Mouse (Mus musculus) MEL (cell line): ENCODE data around the gene Mrfap1. TPM values are rescaled to one million over a fixed set of nuclear protein-coding genes. Genes with fewer than 3 reads are reported as not detected.

Experiments used
- DNase-seq: peaks from one replicate; pipeline ENCODE4 v3.0.0; 2011; ENCODE audit warnings: low read depth, low spot score
- H3K27ac ChIP-seq: 2 replicates; pipeline ENCODE4 v1.5.1; 2012; ENCODE audit warnings: low read depth, mild to moderate bottlenecking, control low read depth, low read length, moderate library complexity; ENCODE audit not compliant: control insufficient read depth
- H3K27me3 ChIP-seq, 2 experiments: fragments of 150-350 bp in 1 of 2; sonication (generic) in 1 of 2; 2 replicates each; pipeline ENCODE4 v1.6.1; 2012; ENCODE audit warnings: low read length in 2 of 2, mild to moderate bottlenecking in 2 of 2, improper control_type of control experiment in 1 of 2, moderate library complexity in 1 of 2; ENCODE audit not compliant: insufficient read depth in 2 of 2, control insufficient read depth in 1 of 2
- H3K36me3 ChIP-seq, 2 experiments: 2 replicates each; pipeline ENCODE4 v1.6.1; 2012 to 2014; ENCODE audit warnings: low read length in 2 of 2, improper control_type of control experiment in 1 of 2, inconsistent platforms in 1 of 2, mild to moderate bottlenecking in 1 of 2; ENCODE audit not compliant: insufficient read depth in 2 of 2, control insufficient read depth in 1 of 2
- H3K4me1 ChIP-seq, 2 experiments: fragments of 150-350 bp in 1 of 2; sonication (generic) in 1 of 2; 2 replicates each; pipeline ENCODE4 v1.6.1; 2012; ENCODE audit warnings: low read length in 2 of 2, improper control_type of control experiment in 1 of 2, mild to moderate bottlenecking in 1 of 2; ENCODE audit not compliant: insufficient read depth in 2 of 2, control insufficient read depth in 1 of 2
- H3K4me3 ChIP-seq, 2 experiments: fragments of 150-350 bp in 1 of 2; sonication (generic) in 1 of 2; 2 replicates each; pipeline ENCODE4 v1.5.1; 2012; ENCODE audit warnings: low read depth in 2 of 2, low read length in 2 of 2, mild to moderate bottlenecking in 2 of 2, moderate library complexity in 2 of 2, control low read depth in 1 of 2, improper control_type of control experiment in 1 of 2; ENCODE audit not compliant: control insufficient read depth in 1 of 2, insufficient read depth in 1 of 2
- H3K79me2 ChIP-seq: 2 replicates; pipeline ENCODE4 v1.6.1; 2012; ENCODE audit warnings: mild to moderate bottlenecking, low read length, moderate library complexity; ENCODE audit not compliant: control insufficient read depth, poor library complexity, insufficient read depth
- H3K9ac ChIP-seq: 2 replicates; pipeline ENCODE4 v1.6.1; 2012; ENCODE audit warnings: low read depth, mild to moderate bottlenecking, control low read depth, low read length, moderate library complexity; ENCODE audit not compliant: control insufficient read depth, poor library complexity, severe bottlenecking
- H3K9me3 ChIP-seq: fragments of 150-350 bp; sonication (generic); replicated peaks from 2 replicates; pipeline ENCODE4 v1.6.1; 2012; ENCODE audit warnings: mild to moderate bottlenecking, low read length, improper control_type of control experiment, moderate library complexity; ENCODE audit not compliant: insufficient read depth
- BHLHE40 ChIP-seq: IDR thresholded peaks from 2 replicates; pipeline ENCODE4 v1.6.1; 2012; ENCODE audit warnings: low read depth, mild to moderate bottlenecking, inconsistent platforms, low read length, improper control_type of control experiment, borderline replicate concordance
- CHD1 ChIP-seq: IDR thresholded peaks from 2 replicates; pipeline ENCODE4 v1.6.1; 2012; ENCODE audit warnings: low read depth, mild to moderate bottlenecking, inconsistent platforms, low read length, improper control_type of control experiment
- CHD2 ChIP-seq: IDR thresholded peaks from 2 replicates; pipeline ENCODE4 v1.6.1; 2011; ENCODE audit warnings: low read length, improper control_type of control experiment
- CTCF ChIP-seq, 3 experiments: IDR thresholded peaks in 2 of 3; conservative IDR thresholded peaks in 1 of 3; 2 replicates each; pipeline ENCODE4 v1.5.1; 2011 to 2012; ENCODE audit warnings: low read length in 3 of 3, low read depth in 2 of 3, mild to moderate bottlenecking in 2 of 3, improper control_type of control experiment in 1 of 3, inconsistent platforms in 1 of 3, mixed read lengths in 1 of 3, moderate library complexity in 1 of 3; ENCODE audit not compliant: control insufficient read depth in 1 of 3, insufficient read depth in 1 of 3, poor library complexity in 1 of 3, severe bottlenecking in 1 of 3
- ELF1 ChIP-seq: IDR thresholded peaks from 2 replicates; pipeline ENCODE4 v1.6.1; 2014; ENCODE audit warnings: low read depth, mild to moderate bottlenecking, inconsistent platforms, low read length, improper control_type of control experiment, moderate library complexity
- EP300 ChIP-seq, 2 experiments: IDR thresholded peaks; 2 replicates each; pipeline ENCODE4 v1.6.1; 2011; ENCODE audit warnings: improper control_type of control experiment in 2 of 2, low read length in 2 of 2, low read depth in 1 of 2, mild to moderate bottlenecking in 1 of 2
- ETS1 ChIP-seq: IDR thresholded peaks from 2 replicates; pipeline ENCODE4 v1.6.1; 2012; ENCODE audit warnings: low read depth, mild to moderate bottlenecking, inconsistent platforms, low read length, improper control_type of control experiment, moderate library complexity
- GABPA ChIP-seq: IDR thresholded peaks from 2 replicates; pipeline ENCODE4 v1.6.1; 2012; ENCODE audit warnings: low read depth, mild to moderate bottlenecking, inconsistent platforms, low read length, improper control_type of control experiment, moderate library complexity
- GATA1 ChIP-seq: IDR thresholded peaks from 2 replicates; pipeline ENCODE4 v1.6.1; 2011; ENCODE audit warnings: low read depth, low read length, improper control_type of control experiment
- HCFC1 ChIP-seq: IDR thresholded peaks from 2 replicates; pipeline ENCODE4 v1.6.1; 2012; ENCODE audit warnings: low read depth, mild to moderate bottlenecking, inconsistent platforms, low read length, improper control_type of control experiment, moderate library complexity
- JUND ChIP-seq: IDR thresholded peaks from 2 replicates; pipeline ENCODE4 v1.6.1; 2011; ENCODE audit warnings: low read depth, mild to moderate bottlenecking, improper control_type of control experiment, low read length
- KAT2A ChIP-seq: conservative IDR thresholded peaks from 2 replicates; pipeline ENCODE4 v1.6.1; 2012; ENCODE audit warnings: low read depth, low read length, improper control_type of control experiment, inconsistent platforms
- MAFK ChIP-seq: IDR thresholded peaks from 2 replicates; pipeline ENCODE4 v1.6.1; 2011; ENCODE audit warnings: low read depth, mild to moderate bottlenecking, low read length, improper control_type of control experiment, borderline replicate concordance
- MAX ChIP-seq: IDR thresholded peaks from 2 replicates; pipeline ENCODE4 v1.6.1; 2011; ENCODE audit warnings: low read length, improper control_type of control experiment
- MAZ ChIP-seq: IDR thresholded peaks from 2 replicates; pipeline ENCODE4 v1.6.1; 2012; ENCODE audit warnings: low read depth, mild to moderate bottlenecking, inconsistent platforms, low read length, improper control_type of control experiment
- MEF2A ChIP-seq: IDR thresholded peaks from 2 replicates; pipeline ENCODE4 v1.6.1; 2014; ENCODE audit warnings: low read depth, mild to moderate bottlenecking, inconsistent platforms, low read length, improper control_type of control experiment; ENCODE audit not compliant: poor library complexity, insufficient replicate concordance, severe bottlenecking; ENCODE audit errors: extremely low read depth
- MXI1 ChIP-seq: IDR thresholded peaks from 2 replicates; pipeline ENCODE4 v1.6.1; 2011; ENCODE audit warnings: mild to moderate bottlenecking, low read depth, low read length, improper control_type of control experiment
- MYB ChIP-seq: IDR thresholded peaks from 2 replicates; pipeline ENCODE4 v1.6.1; 2011; ENCODE audit warnings: mild to moderate bottlenecking, low read depth, low read length, improper control_type of control experiment
- MYC ChIP-seq: IDR thresholded peaks from 2 replicates; pipeline ENCODE4 v1.6.1; 2011; ENCODE audit warnings: low read depth, mild to moderate bottlenecking, low read length, improper control_type of control experiment, moderate library complexity
- NELFE ChIP-seq: IDR thresholded peaks from 2 replicates; pipeline ENCODE4 v1.6.1; 2011; ENCODE audit warnings: low read depth, low read length, improper control_type of control experiment
- NRF1 ChIP-seq: IDR thresholded peaks from 2 replicates; pipeline ENCODE4 v1.6.1; 2014; ENCODE audit warnings: low read depth, mild to moderate bottlenecking, inconsistent platforms, low read length, improper control_type of control experiment, moderate library complexity; ENCODE audit not compliant: poor library complexity, insufficient read depth, severe bottlenecking
- POLR2A ChIP-seq, 2 experiments: IDR thresholded peaks; 2 replicates each; pipeline ENCODE4 v1.6.1; 2011 to 2012; ENCODE audit warnings: low read length in 2 of 2, mild to moderate bottlenecking in 2 of 2, control low read depth in 1 of 2, improper control_type of control experiment in 1 of 2, low read depth in 1 of 2, moderate library complexity in 1 of 2; ENCODE audit not compliant: control insufficient read depth in 1 of 2, insufficient read depth in 1 of 2, poor library complexity in 1 of 2
- POLR2AphosphoS2 ChIP-seq: IDR thresholded peaks from 2 replicates; pipeline ENCODE4 v1.6.1; 2011; ENCODE audit warnings: low read length, improper control_type of control experiment
- POLR2AphosphoS5 ChIP-seq: IDR thresholded peaks from 2 replicates; pipeline ENCODE4 v1.6.1; 2012; ENCODE audit warnings: low read depth, borderline replicate concordance, mild to moderate bottlenecking, inconsistent platforms, low read length, moderate library complexity, mixed read lengths
- RAD21 ChIP-seq: IDR thresholded peaks from 2 replicates; pipeline ENCODE4 v1.6.1; 2011; ENCODE audit warnings: mild to moderate bottlenecking, low read depth, low read length, improper control_type of control experiment
- RCOR1 ChIP-seq: IDR thresholded peaks from 2 replicates; pipeline ENCODE4 v1.6.1; 2012; ENCODE audit warnings: low read depth, mild to moderate bottlenecking, inconsistent platforms, low read length, improper control_type of control experiment
- SIN3A ChIP-seq: IDR thresholded peaks from 2 replicates; pipeline ENCODE4 v1.6.1; 2012; ENCODE audit warnings: low read length, improper control_type of control experiment, inconsistent platforms
- SMC3 ChIP-seq: IDR thresholded peaks from 2 replicates; pipeline ENCODE4 v1.6.1; 2011; ENCODE audit warnings: low read depth, low read length, improper control_type of control experiment
- TAL1 ChIP-seq: IDR thresholded peaks from 2 replicates; pipeline ENCODE4 v1.6.1; 2012; ENCODE audit warnings: mild to moderate bottlenecking, inconsistent platforms, low read length, moderate library complexity, mixed read lengths
- TBP ChIP-seq: IDR thresholded peaks from 2 replicates; pipeline ENCODE4 v1.8.0; 2011; ENCODE audit warnings: low read depth, low read length, improper control_type of control experiment
- TCF12 ChIP-seq: IDR thresholded peaks from 2 replicates; pipeline ENCODE4 v1.6.1; 2014; ENCODE audit warnings: low read depth, mild to moderate bottlenecking, inconsistent platforms, low read length, improper control_type of control experiment, moderate library complexity
- UBTF ChIP-seq: IDR thresholded peaks from 2 replicates; pipeline ENCODE4 v1.6.1; 2012; ENCODE audit warnings: low read depth, mild to moderate bottlenecking, inconsistent platforms, low read length, improper control_type of control experiment, moderate library complexity, borderline replicate concordance; ENCODE audit not compliant: insufficient read depth
- USF1 ChIP-seq: IDR thresholded peaks from 2 replicates; pipeline ENCODE4 v1.6.1; 2014; ENCODE audit warnings: low read depth, mild to moderate bottlenecking, inconsistent platforms, low read length, improper control_type of control experiment, moderate library complexity
- USF2 ChIP-seq, 2 experiments: IDR thresholded peaks; 2 replicates each; pipeline ENCODE4 v1.6.1; 2011 to 2012; ENCODE audit warnings: improper control_type of control experiment in 2 of 2, low read length in 2 of 2, borderline replicate concordance in 1 of 2, inconsistent platforms in 1 of 2, low read depth in 1 of 2, mild to moderate bottlenecking in 1 of 2; ENCODE audit not compliant: insufficient read depth in 1 of 2
- ZC3H11A ChIP-seq: IDR thresholded peaks from 2 replicates; pipeline ENCODE4 v1.6.1; 2012; ENCODE audit warnings: low read depth, mild to moderate bottlenecking, inconsistent platforms, low read length, improper control_type of control experiment
- ZKSCAN1 ChIP-seq: IDR thresholded peaks from 2 replicates; pipeline ENCODE4 v1.6.1; 2012; ENCODE audit warnings: low read depth, mild to moderate bottlenecking, inconsistent platforms, low read length, improper control_type of control experiment, moderate library complexity
- ZMIZ1 ChIP-seq: IDR thresholded peaks from 2 replicates; pipeline ENCODE4 v1.6.1; 2012; ENCODE audit warnings: low read depth, mild to moderate bottlenecking, inconsistent platforms, low read length, improper control_type of control experiment, moderate library complexity
- ZNF384 ChIP-seq: IDR thresholded peaks from 2 replicates; pipeline ENCODE4 v1.6.1; 2012; ENCODE audit warnings: low read depth, mild to moderate bottlenecking, inconsistent platforms, low read length, improper control_type of control experiment
- polyA plus RNA-seq, 2 experiments: library from polyadenylated mRNA; stranded (reverse) in 1 of 2; unstranded in 1 of 2; fragments of >175 nt in 1 of 2; fragments of >200 nt in 1 of 2; gene quantifications; 2 replicates each; pipeline versions ENCODE4 v1.2.1 to v1.2.4; 2012; ENCODE audit warnings: low replicate concordance in 2 of 2, low read depth in 1 of 2; ENCODE audit not compliant: insufficient read length in 2 of 2, insufficient read depth in 1 of 2, missing spikeins in 1 of 2
- total RNA-seq: library from RNA; depleted of rRNA; stranded (reverse); fragments of 300-350 nt; gene quantifications from 2 replicates; pipeline ENCODE4 v1.2.3, GENCODE M21; 2012

Mrfap1 gene
- total and polyA plus RNA-seq, 3 experiments = 211 to 267 TPM; not detected in 1

DNA sequence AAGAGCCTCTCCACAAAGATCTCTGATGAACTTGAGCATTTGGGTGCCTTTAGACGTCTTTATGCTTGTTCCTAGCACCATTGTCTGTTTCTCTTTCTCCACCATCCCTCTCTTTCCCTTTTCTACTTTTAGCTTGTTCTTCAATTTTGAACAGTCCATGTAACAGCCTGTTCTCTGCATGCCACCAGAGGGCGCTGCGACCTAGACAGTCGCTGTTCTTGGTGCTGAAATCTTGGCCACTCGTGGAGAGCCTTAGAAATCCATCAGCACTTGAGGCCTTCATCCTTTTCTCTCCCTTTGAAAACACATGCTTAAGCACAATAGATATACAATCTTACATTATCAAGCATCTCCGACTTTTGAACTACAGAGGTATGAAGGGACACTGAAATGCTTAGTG, 39.4 kb upstream of the Mrfap1 start:
- Histone ChIP-seq H3K9ac (no peak overlapping the region), H3K79me2 (no peaks in the 10 kb centered on the region), H3K9me3 (no peaks in the 10 kb centered on the region), H3K27ac (no peak overlapping the region), H3K4me1 (peaks cover 0 to under 1% of the 10 kb centered on the region in 2 experiments; a peak in 1 of 4 replicates), H3K36me3 (no peaks in the 10 kb centered on the region), H3K4me3 (no peak overlapping the region), H3K27me3 (no peaks in the 10 kb centered on the region)
- peak; percentile 85 for DNase-seq
- TF ChIP-seq MYC = no peak
- no peak for TF ChIP-seq USF2 (IDR thresholded peaks at IDR 0.05; ENCODE audit: borderline replicate concordance in 1 of 2, insufficient read depth in 1 of 2, low read depth in 1 of 2, low read length in 2 of 2)
- no peak for TF ChIP-seq UBTF
- no peak for TF ChIP-seq CHD1
- no peak for TF ChIP-seq KAT2A
- TF ChIP-seq NELFE = no peak
- TF ChIP-seq TAL1 = no peak
- no peak for TF ChIP-seq BHLHE40
- no peak for TF ChIP-seq ZKSCAN1
- 0 out of 2 replicates have a peak, but pooled peaks have one; percentile 37 for TF ChIP-seq TBP
- no peak for TF ChIP-seq MAZ
- TF ChIP-seq ZMIZ1 = no peak
- TF ChIP-seq MAFK = no peak
- peak; percentile 90 for TF ChIP-seq SMC3
- TF ChIP-seq RCOR1 = no peak
- no peak for TF ChIP-seq EP300 (IDR thresholded peaks at IDR 0.05; ENCODE audit: low read depth in 1 of 2, low read length in 2 of 2)
- TF ChIP-seq GATA1 = no peak
- no peak for TF ChIP-seq USF1
- no peak for TF ChIP-seq ELF1
- peak; percentile 98 for TF ChIP-seq SIN3A
- peak; percentile 98 to 99 (median 99) for TF ChIP-seq CTCF (IDR thresholded peaks at IDR 0.05 in 2 of 3, conservative IDR thresholded peaks at IDR 0.05 in 1 of 3; ENCODE audit: control insufficient read depth in 1 of 3, insufficient read depth in 1 of 3, low read depth in 2 of 3, low read length in 3 of 3, poor library complexity in 1 of 3, severe bottlenecking in 1 of 3)
- TF ChIP-seq MYB = no peak
- TF ChIP-seq TCF12 = no peak
- peak; percentile 26 for TF ChIP-seq MAX
- no peak for TF ChIP-seq MEF2A
- peak; percentile 68 for TF ChIP-seq RAD21
- TF ChIP-seq HCFC1 = peak; percentile 61
- no peak for TF ChIP-seq POLR2A (IDR thresholded peaks at IDR 0.05; ENCODE audit: control insufficient read depth in 1 of 2, insufficient read depth in 1 of 2, low read depth in 1 of 2, low read length in 2 of 2, poor library complexity in 1 of 2)
- TF ChIP-seq POLR2AphosphoS5 = no peak
- TF ChIP-seq CHD2 = no peak
- TF ChIP-seq POLR2AphosphoS2 = no peak
- TF ChIP-seq ZC3H11A = peak; percentile 42; the same call in 1 of the 2 replicates
- no peak for TF ChIP-seq NRF1
- TF ChIP-seq MXI1 = peak; percentile 83
- TF ChIP-seq GABPA = no peak
- no peak for TF ChIP-seq JUND
- no peak for TF ChIP-seq ZNF384
- no peak for TF ChIP-seq ETS1
